Mouse (Mus musculus) kidney, embryonic 14.5 days (tissue): ENCODE measurements around the gene Rassf3. TPM values are rescaled to one million over a fixed set of nuclear protein-coding genes. Genes with fewer than 3 reads are reported as not detected.

Experiments
- ATAC-seq: fragments of 200-750 bp; cut with Nextera tagmentation; 2 replicates; pipeline ENCODE4 v1.8.0; 2017; ENCODE audit warnings: moderate number of reproducible peaks, mild to moderate bottlenecking, moderate TSS enrichment, moderate library complexity; ENCODE audit not compliant: low FRiP score, low TSS enrichment
- H3K27ac ChIP-seq: fragments of 300-500 bp; sonication (generic); 2 replicates; pipeline ENCODE4 v1.5.1; 2014; ENCODE audit warnings: low read depth, mild to moderate bottlenecking, low read length, moderate library complexity, mixed read lengths
- H3K27me3 ChIP-seq: fragments of 300-500 bp; sonication (generic); 2 replicates; pipeline ENCODE4 v1.6.1; 2014; ENCODE audit warnings: mild to moderate bottlenecking, low read length; ENCODE audit not compliant: control insufficient read depth, insufficient read depth
- H3K36me3 ChIP-seq: fragments of 300-500 bp; sonication (generic); 2 replicates; pipeline ENCODE4 v1.6.1; 2014; ENCODE audit warnings: low read length, mixed read lengths; ENCODE audit not compliant: control insufficient read depth, insufficient read depth
- H3K4me1 ChIP-seq: fragments of 300-500 bp; sonication (generic); 2 replicates; pipeline ENCODE4 v1.6.1; 2014; ENCODE audit warnings: low read length, mixed read lengths; ENCODE audit not compliant: control insufficient read depth, insufficient read depth
- H3K4me2 ChIP-seq: fragments of 300-500 bp; sonication (generic); replicated peaks from 2 replicates; pipeline ENCODE4 v1.6.1; 2014; ENCODE audit warnings: low read depth, mild to moderate bottlenecking, low read length
- H3K4me3 ChIP-seq: fragments of 300-500 bp; sonication (generic); 2 replicates; pipeline ENCODE4 v1.5.1; 2014; ENCODE audit warnings: mild to moderate bottlenecking, low read length
- H3K9ac ChIP-seq: fragments of 300-500 bp; sonication (generic); 2 replicates; pipeline ENCODE4 v1.6.1; 2014; ENCODE audit warnings: low read depth, mild to moderate bottlenecking, low read length, moderate library complexity
- H3K9me3 ChIP-seq: fragments of 300-500 bp; sonication (generic); 2 replicates; pipeline ENCODE4 v1.6.1; 2016; ENCODE audit warnings: low read length; ENCODE audit not compliant: control insufficient read depth
- WGBS: fragments of 180-500 bp; shearing (Covaris S2); extraction: QIAGEN DNeasy Blood & Tissue Kit; methylation state at CpG from one replicate; pipeline ENCODE4 v1.1.7; 2014; 5-methylcytosine and 5-hydroxymethylcytosine counted together
- polyA plus RNA-seq: library from polyadenylated mRNA; unstranded; fragments of >200 nt; fragmentation: Nextera tagmentation; extraction: Ambion mirVana; gene quantifications from 2 replicates; pipeline ENCODE4 v1.2.1, GENCODE M21; 2014

Gene Rassf3
- polyA plus RNA-seq, 1 experiment from 2014 or later = 13.5 TPM

GRCm38 (mm10) chr10:121376530-121377271 is 99.4 kb downstream of the Rassf3 start:
- Histone ChIP-seq H3K27ac (no peak overlapping the region), H3K4me2 (no peak overlapping the region)
- WGBS = 81% methylated on average over 24 of the region's 24 CpGs

GRCm38 (mm10) chr10:121375649-121376493 is 100.3 kb downstream of the Rassf3 start:
- H3K4me1 ChIP-seq = peaks cover 11% of the 10 kb centered on the region; the same call in 1 of the 2 replicates
- no peaks in the 10 kb centered on the region for H3K9me3 ChIP-seq
- peaks cover 60% of the 10 kb centered on the region for H3K36me3 ChIP-seq
- no peak overlapping the region; the same call in 1 of the 2 replicates for H3K27ac ChIP-seq
- H3K4me3 ChIP-seq = no peak overlapping the region
- WGBS = 46% methylated on average over 24 of the region's 24 CpGs
- no peak overlapping the region for H3K4me2 ChIP-seq
- no peaks in the 10 kb centered on the region for H3K27me3 ChIP-seq
- ATAC-seq = peak; percentile 90
- H3K9ac ChIP-seq = no peak overlapping the region

More at GRCm38 (mm10) chr10:121376530-121377271, 99.4 kb downstream of the Rassf3 start:
- H3K4me3 ChIP-seq = no peak overlapping the region
- H3K36me3 ChIP-seq = peaks cover 66% of the 10 kb centered on the region
- H3K4me1 ChIP-seq = peaks cover 11% of the 10 kb centered on the region; the same call in 1 of the 2 replicates
- H3K9me3 ChIP-seq = no peaks in the 10 kb centered on the region
- H3K27me3 ChIP-seq = no peaks in the 10 kb centered on the region
- peak; percentile 26; the same call in 1 of the 2 replicates for ATAC-seq
- H3K9ac ChIP-seq = no peak overlapping the region

DNA sequence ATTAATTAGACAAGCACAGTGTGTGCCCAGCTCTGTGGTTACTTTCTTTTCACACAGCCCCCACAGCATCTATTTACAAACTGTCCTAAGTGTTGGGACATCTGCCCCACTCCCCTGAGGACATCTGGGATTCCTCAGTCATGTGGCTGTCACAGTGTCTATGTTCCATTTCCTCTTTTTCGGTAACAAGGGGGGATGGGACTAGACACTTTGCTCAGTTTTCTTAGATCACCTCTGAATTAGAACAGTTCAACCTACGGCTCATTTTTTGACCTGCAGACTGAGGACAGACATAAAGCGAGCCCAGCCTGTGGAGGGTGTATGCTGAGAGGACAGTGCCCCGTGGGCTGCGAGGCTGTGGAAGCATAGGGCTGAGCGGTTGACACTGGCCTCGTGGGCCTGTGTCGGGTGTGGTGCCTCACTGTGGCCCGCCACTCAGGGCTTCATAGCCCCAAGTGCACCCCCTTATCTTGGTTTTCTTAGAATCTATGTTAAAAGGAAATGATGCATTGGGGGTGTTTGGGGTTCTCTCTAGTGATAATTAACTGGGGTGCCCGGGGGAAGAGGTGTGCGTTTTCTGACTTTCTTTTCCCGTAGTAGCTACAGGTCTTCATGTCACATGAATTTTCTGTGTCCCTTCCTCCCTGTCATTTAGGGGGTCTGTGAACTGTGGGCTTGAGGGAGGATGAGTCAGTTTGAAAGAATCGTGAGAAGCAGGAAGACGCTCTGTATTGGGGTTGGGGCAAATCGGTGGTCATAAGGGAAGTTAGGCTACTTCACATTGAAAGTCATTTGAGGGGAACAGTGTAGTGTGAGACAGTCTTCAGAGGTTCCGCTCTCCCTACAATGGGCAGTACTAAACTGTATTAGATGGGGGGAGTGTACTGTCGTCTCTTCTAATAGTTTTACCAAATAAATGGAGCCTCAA is 101.2 kb downstream of the Rassf3 start:
- Histone ChIP-seq H3K9ac (no peak overlapping the region), H3K4me1 (peaks cover 11% of the 10 kb centered on the region; the same call in 1 of the 2 replicates), H3K36me3 (peaks cover 56% of the 10 kb centered on the region), H3K27me3 (no peaks in the 10 kb centered on the region), H3K27ac (no peak overlapping the region), H3K9me3 (no peaks in the 10 kb centered on the region), H3K4me3 (no peak overlapping the region), H3K4me2 (no peak overlapping the region)
- no peak for ATAC-seq
- WGBS = 81% methylated on average over 17 of the region's 17 CpGs

DNA sequence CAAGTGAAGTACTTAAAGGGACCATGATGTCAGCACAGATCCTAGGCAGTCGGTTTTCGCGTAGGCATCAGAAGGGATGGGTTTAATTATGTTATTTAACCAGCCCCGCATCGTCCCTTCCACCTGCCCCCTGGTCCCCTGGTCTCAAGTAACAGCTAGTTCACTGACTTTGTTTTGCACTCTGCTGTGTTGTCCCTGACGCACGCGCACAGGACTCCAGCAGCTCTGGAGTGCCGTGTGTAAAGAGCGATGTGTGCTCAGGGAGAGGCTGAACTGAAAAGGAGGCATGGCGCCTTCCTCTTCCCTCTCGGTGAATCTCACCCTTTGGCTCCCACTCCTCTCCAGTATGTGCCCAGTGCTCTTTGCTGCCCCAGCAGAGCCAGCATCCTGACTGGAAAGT is 102.1 kb downstream of the Rassf3 start:
- 68% methylated on average over 12 of the region's 12 CpGs for WGBS
- Histone ChIP-seq H3K27ac (no peak overlapping the region), H3K27me3 (no peaks in the 10 kb centered on the region), H3K4me1 (peaks cover 11% of the 10 kb centered on the region; the same call in 1 of the 2 replicates), H3K9me3 (no peaks in the 10 kb centered on the region), H3K9ac (no peak overlapping the region), H3K4me3 (no peak overlapping the region), H3K4me2 (no peak overlapping the region), H3K36me3 (peaks cover 50% of the 10 kb centered on the region)
- no peak for ATAC-seq

DNA sequence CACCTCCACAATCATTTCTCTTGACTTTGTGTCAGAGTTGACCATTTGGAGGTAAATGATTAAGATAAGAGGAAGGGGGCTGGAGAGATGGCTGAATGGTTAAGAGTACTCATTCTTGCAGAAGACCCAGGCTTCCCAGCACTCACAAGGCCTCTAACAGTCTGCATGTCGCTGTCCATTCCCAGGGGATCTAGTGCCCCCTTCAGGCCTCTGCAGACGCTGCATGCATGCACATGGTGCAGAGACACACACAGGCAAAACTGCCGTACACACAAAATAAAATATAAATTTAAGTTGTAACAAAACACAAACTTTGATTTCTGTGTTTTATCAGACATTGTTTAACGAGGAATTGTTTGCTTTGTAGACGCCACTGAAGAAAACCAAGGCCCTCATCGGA is 105.4 kb downstream of the Rassf3 start:
- H3K4me1 ChIP-seq = peaks cover 15% of the 10 kb centered on the region
- H3K27me3 ChIP-seq = no peaks in the 10 kb centered on the region
- peaks cover 29% of the 10 kb centered on the region for H3K36me3 ChIP-seq
- no peak overlapping the region for H3K27ac ChIP-seq
- WGBS = 93% methylated on average over 6 of the region's 6 CpGs
- H3K9me3 ChIP-seq = no peaks in the 10 kb centered on the region
- no peak for ATAC-seq
- no peak overlapping the region for H3K9ac ChIP-seq
- H3K4me2 ChIP-seq = no peak overlapping the region
- no peak overlapping the region for H3K4me3 ChIP-seq

DNA sequence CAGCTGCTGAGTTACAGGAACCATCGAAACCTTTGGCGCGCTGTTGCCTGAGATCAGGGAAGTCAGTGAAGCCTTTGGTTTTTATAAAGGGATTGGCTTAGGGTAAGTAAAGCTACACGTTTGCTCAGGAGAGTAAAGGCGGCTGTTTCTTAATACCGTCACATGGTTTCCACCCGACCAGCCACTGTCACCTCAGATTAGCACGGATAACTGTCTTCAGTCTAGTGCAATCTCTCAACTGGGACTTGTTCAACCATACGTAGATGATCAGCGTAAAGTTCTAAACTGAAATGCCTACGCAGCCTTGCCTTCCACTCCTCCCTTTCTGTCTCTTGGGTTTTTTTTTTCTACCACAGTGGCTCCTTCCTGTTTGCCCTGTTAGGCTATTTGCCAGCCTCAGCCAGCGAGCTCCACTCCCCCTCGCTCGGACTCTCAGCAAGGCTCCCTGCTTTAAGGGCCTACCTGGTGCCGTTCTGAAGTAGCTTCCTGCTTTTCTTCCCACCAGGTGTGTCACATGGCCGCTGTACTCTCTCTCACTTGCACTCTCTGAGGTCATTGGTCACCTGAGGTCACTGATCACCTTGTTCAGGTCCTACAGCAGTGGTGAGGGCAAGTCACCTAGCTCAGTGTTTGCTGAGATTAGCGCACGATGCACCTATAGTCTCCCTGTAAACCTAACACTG is 107.2 kb downstream of the Rassf3 start:
- peaks cover 19% of the 10 kb centered on the region; the same call in 1 of the 2 replicates for H3K36me3 ChIP-seq

DNA sequence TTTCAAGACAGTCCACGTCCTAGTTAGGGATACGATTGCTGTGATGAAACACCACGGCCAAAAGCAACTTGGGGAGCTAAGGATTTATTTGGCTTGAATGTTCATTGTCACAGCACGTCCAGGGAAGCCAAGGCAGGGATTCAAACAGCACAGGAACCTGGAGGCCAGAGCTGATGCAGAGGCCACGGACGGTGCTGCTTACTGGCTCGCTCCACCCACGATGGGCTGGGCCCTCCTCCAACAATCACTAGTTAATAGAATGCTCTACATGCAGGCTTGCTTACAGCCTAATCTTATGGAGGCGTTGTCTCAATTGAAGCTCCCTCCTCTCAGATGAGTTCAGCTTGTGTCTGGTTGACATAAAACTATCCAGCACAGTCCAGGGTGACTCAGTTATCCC is 108.4 kb downstream of the Rassf3 start:
- H3K4me2 ChIP-seq = no peak overlapping the region
- 89% methylated on average over 9 of the region's 9 CpGs for WGBS
- H3K4me3 ChIP-seq = no peak overlapping the region
- no peak for ATAC-seq
- peaks cover 12% of the 10 kb centered on the region; the same call in 1 of the 2 replicates for H3K36me3 ChIP-seq
- no peak overlapping the region for H3K9ac ChIP-seq
- no peak overlapping the region for H3K27ac ChIP-seq
- H3K4me1 ChIP-seq = peaks cover 18% of the 10 kb centered on the region
- no peaks in the 10 kb centered on the region for H3K27me3 ChIP-seq
- H3K9me3 ChIP-seq = no peaks in the 10 kb centered on the region

More for the DNA sequence above, 107.2 kb downstream of the Rassf3 start:
- no peak overlapping the region for H3K9ac ChIP-seq
- peaks cover 18% of the 10 kb centered on the region for H3K4me1 ChIP-seq
- H3K27ac ChIP-seq = no peak overlapping the region
- WGBS = 91% methylated on average over 18 of the region's 18 CpGs
- H3K27me3 ChIP-seq = no peaks in the 10 kb centered on the region
- no peak overlapping the region for H3K4me2 ChIP-seq
- no peaks in the 10 kb centered on the region for H3K9me3 ChIP-seq
- no peak overlapping the region for H3K4me3 ChIP-seq
- no peak for ATAC-seq

- Histone ChIP-seq H3K4me2 (no peak overlapping the region), H3K27me3 (no peaks in the 10 kb centered on the region), H3K9me3 (no peaks in the 10 kb centered on the region), H3K36me3 (peaks cover 12% of the 10 kb centered on the region; the same call in 1 of the 2 replicates), H3K4me3 (no peak overlapping the region), H3K27ac (no peak overlapping the region), H3K4me1 (peaks cover 18% of the 10 kb centered on the region), H3K9ac (no peak overlapping the region)
- ATAC-seq = no peak
- WGBS = 79% methylated on average over 13 of the region's 13 CpGs
Observed at GRCm38 (mm10) chr10:121367271-121367670, 108.9 kb downstream of the Rassf3 start.
